Mouse (Mus musculus) ES-Bruce4 (cell line): ENCODE results near the gene Ube2l6. TPM values are rescaled to one million over a fixed set of nuclear protein-coding genes. Genes with fewer than 3 reads are reported as not detected.

ENCODE experiments used
- H3K27ac ChIP-seq: 2 replicates; pipeline ENCODE4 v1.5.1; 2012; ENCODE audit warnings: low read length, inconsistent platforms; ENCODE audit not compliant: insufficient read depth
- H3K27me3 ChIP-seq: 2 replicates; pipeline ENCODE4 v1.6.1; 2012; ENCODE audit warnings: mild to moderate bottlenecking, low read length, inconsistent platforms; ENCODE audit not compliant: control insufficient read depth, poor library complexity, insufficient read depth, severe bottlenecking
- H3K36me3 ChIP-seq: 2 replicates; pipeline ENCODE4 v1.6.1; 2012; ENCODE audit warnings: inconsistent platforms, mild to moderate bottlenecking, low read length, moderate library complexity; ENCODE audit not compliant: control insufficient read depth, poor library complexity, insufficient read depth, severe bottlenecking
- H3K4me1 ChIP-seq: one replicate; pipeline ENCODE4 v1.8.1; 2011; ENCODE audit warnings: low read length; ENCODE audit not compliant: control insufficient read depth, insufficient read depth
- H3K4me3 ChIP-seq: 2 replicates; pipeline ENCODE4 v1.5.1; 2011; ENCODE audit warnings: low read depth, mild to moderate bottlenecking, low read length
- H3K9ac ChIP-seq: 2 replicates; pipeline ENCODE4 v1.6.1; 2012; ENCODE audit warnings: low read depth, mild to moderate bottlenecking, inconsistent platforms; ENCODE audit not compliant: poor library complexity, severe bottlenecking
- H3K9me3 ChIP-seq: replicated peaks from 2 replicates; pipeline ENCODE4 v1.6.1; 2012; ENCODE audit warnings: mild to moderate bottlenecking, low read length, inconsistent platforms; ENCODE audit not compliant: control insufficient read depth, poor library complexity, insufficient read depth, severe bottlenecking
- CTCF ChIP-seq: IDR thresholded peaks from one replicate; pipeline ENCODE4 v1.8.1; 2011; ENCODE audit warnings: low read depth, low read length
- EP300 ChIP-seq: IDR thresholded peaks from 2 replicates; pipeline ENCODE4 v1.6.1; 2011; ENCODE audit warnings: low read depth, low read length; ENCODE audit not compliant: insufficient read depth
- POLR2A ChIP-seq: IDR thresholded peaks from one replicate; pipeline ENCODE4 v1.8.1; 2011; ENCODE audit warnings: low read length; ENCODE audit not compliant: insufficient read depth
- polyA plus RNA-seq: library from polyadenylated mRNA; stranded (reverse); fragments of >200 nt; gene quantifications from 2 replicates; pipeline ENCODE4 v1.2.4, GENCODE M21; 2011; ENCODE audit warnings: low read depth; ENCODE audit not compliant: missing spikeins, insufficient read depth, insufficient read length

Ube2l6 gene
- polyA plus RNA-seq, 1 experiment = 12.6 TPM

- no peak overlapping the region for H3K27ac ChIP-seq
These were observed 15.3 kb upstream of the Ube2l6 start for GRCm38 (mm10) chr2:84783315-84783714.

GRCm38 (mm10) chr2:84783840-84784566 is 14.6 kb upstream of the Ube2l6 start:
- Histone ChIP-seq H3K4me1 (no peaks in the 10 kb centered on the region), H3K9me3 (no peaks in the 10 kb centered on the region), H3K4me3 (no peak overlapping the region), H3K27ac (no peak overlapping the region), H3K27me3 (no peaks in the 10 kb centered on the region; the same call in 1 of the 2 replicates), H3K36me3 (no peaks in the 10 kb centered on the region), H3K9ac (no peak overlapping the region)
- TF ChIP-seq EP300 = no peak
- no peak for TF ChIP-seq POLR2A
- no peak for TF ChIP-seq CTCF

More at GRCm38 (mm10) chr2:84783315-84783714, 15.3 kb upstream of the Ube2l6 start:
- no peak for TF ChIP-seq POLR2A
- TF ChIP-seq CTCF = no peak
- Histone ChIP-seq H3K9me3 (no peaks in the 10 kb centered on the region), H3K4me1 (no peaks in the 10 kb centered on the region), H3K36me3 (no peaks in the 10 kb centered on the region), H3K4me3 (no peak overlapping the region), H3K27me3 (no peaks in the 10 kb centered on the region; the same call in 1 of the 2 replicates), H3K9ac (no peak overlapping the region)

- Histone ChIP-seq H3K36me3 (no peaks in the 10 kb centered on the region), H3K27me3 (no peaks in the 10 kb centered on the region; the same call in 1 of the 2 replicates), H3K4me3 (no peak overlapping the region), H3K9me3 (no peaks in the 10 kb centered on the region), H3K27ac (no peak overlapping the region), H3K4me1 (no peaks in the 10 kb centered on the region), H3K9ac (no peak overlapping the region)
- TF ChIP-seq EP300 (no peak), CTCF (no peak), POLR2A (no peak)
These were observed 10.3 kb upstream of the Ube2l6 start for GRCm38 (mm10) chr2:84788316-84788715.

- Histone ChIP-seq H3K27ac (no peak overlapping the region), H3K9ac (no peak overlapping the region), H3K36me3 (no peaks in the 10 kb centered on the region), H3K4me1 (no peaks in the 10 kb centered on the region), H3K27me3 (no peaks in the 10 kb centered on the region; the same call in 1 of the 2 replicates), H3K9me3 (peaks cover 10% of the 10 kb centered on the region), H3K4me3 (no peak overlapping the region)
- no peak for TF ChIP-seq CTCF
- TF ChIP-seq EP300 = no peak
- no peak for TF ChIP-seq POLR2A
These were observed 8.2 kb upstream of the Ube2l6 start for GRCm38 (mm10) chr2:84790418-84790817.

GRCm38 (mm10) chr2:84792516-84792915 is 6.1 kb upstream of the Ube2l6 start:
- no peak overlapping the region for H3K4me3 ChIP-seq
- TF ChIP-seq EP300 (no peak), POLR2A (no peak), CTCF (no peak)

GRCm38 (mm10) chr2:84793154-84793553 is 5.5 kb upstream of the Ube2l6 start:
- Histone ChIP-seq H3K36me3 (no peaks in the 10 kb centered on the region), H3K27ac (no peak overlapping the region), H3K4me1 (no peaks in the 10 kb centered on the region), H3K27me3 (no peaks in the 10 kb centered on the region), H3K9ac (no peak overlapping the region), H3K9me3 (peaks cover 10% of the 10 kb centered on the region), H3K4me3 (no peak overlapping the region)
- no peak for TF ChIP-seq POLR2A
- TF ChIP-seq CTCF = no peak
- TF ChIP-seq EP300 = no peak

More at GRCm38 (mm10) chr2:84792516-84792915, 6.1 kb upstream of the Ube2l6 start:
- Histone ChIP-seq H3K36me3 (no peaks in the 10 kb centered on the region), H3K9me3 (peaks cover 10% of the 10 kb centered on the region), H3K9ac (no peak overlapping the region), H3K27me3 (no peaks in the 10 kb centered on the region), H3K27ac (no peak overlapping the region), H3K4me1 (no peaks in the 10 kb centered on the region)
